Mouse (Mus musculus): Measurements from ENCODE around the gene Xndc1. TPM values are rescaled to one million over a fixed set of nuclear protein-coding genes. Genes with fewer than 3 reads are reported as not detected.
A peak's percentile ranks its signal among the peaks of the same experiment; 100 is the strongest.

Gene Xndc1
- polyA plus RNA-seq, 1 experiment = 6.1 TPM

- no peak overlapping the region for H3K4me2 ChIP-seq (ENCODE audit: low read depth)
- no peaks in the 10 kb centered on the region for H3K27me3 ChIP-seq (ENCODE audit: control insufficient read depth, insufficient read depth, insufficient read length)
- TF ChIP-seq POLR2AphosphoS2 (IDR thresholded peaks at IDR 0.05; ENCODE audit: insufficient read length, low read depth) = no peak
- TF ChIP-seq CEBPB (IDR thresholded peaks at IDR 0.05; ENCODE audit: insufficient read depth, poor library complexity, severe bottlenecking) = no peak
- no peak for TF ChIP-seq USF1 (IDR thresholded peaks at IDR 0.05; ENCODE audit: low read depth)
- no peak for TF ChIP-seq E2F4 (IDR thresholded peaks at IDR 0.05; ENCODE audit: insufficient read depth)
- no peak for TF ChIP-seq MYOD1 (IDR thresholded peaks at IDR 0.05; ENCODE audit: control insufficient read depth in 1 of 3, insufficient read length in 2 of 3, low read depth in 2 of 3)
- no peak for TF ChIP-seq SRF (IDR thresholded peaks at IDR 0.05; ENCODE audit: control insufficient read depth, insufficient read length, low read depth)
- no peak for TF ChIP-seq POLR2A (IDR thresholded peaks at IDR 0.05; ENCODE audit: insufficient read length, low read depth)
- H3ac ChIP-seq (ENCODE audit: control insufficient read depth, insufficient read length) = no peak overlapping the region
- H3K79me2 ChIP-seq (ENCODE audit: control insufficient read depth, insufficient read depth) = no peaks in the 10 kb centered on the region
- no peak overlapping the region for H3K4me3 ChIP-seq
- peaks cover 5% of the 10 kb centered on the region for H3K36me3 ChIP-seq (ENCODE audit: control insufficient read depth, insufficient read depth)
Measured at GRCm38 (mm10) chr7:102084041-102084696, 18.9 kb downstream of the Xndc1 start.

GRCm38 (mm10) chr7:102087336-102087735 lies 22.0 kb downstream of the Xndc1 start:
- H3K79me2 ChIP-seq (ENCODE audit: control insufficient read depth, insufficient read depth) = no peaks in the 10 kb centered on the region
- no peaks in the 10 kb centered on the region for H3K27me3 ChIP-seq (ENCODE audit: control insufficient read depth, insufficient read depth, insufficient read length)
- no peaks in the 10 kb centered on the region for H3K36me3 ChIP-seq (ENCODE audit: control insufficient read depth, insufficient read depth)
- no peak overlapping the region for H3K4me2 ChIP-seq (ENCODE audit: low read depth)
- H3K4me3 ChIP-seq = no peak overlapping the region
- H3ac ChIP-seq (ENCODE audit: control insufficient read depth, insufficient read length) = no peak overlapping the region
- TF ChIP-seq MYOD1 (IDR thresholded peaks at IDR 0.05; ENCODE audit: control insufficient read depth in 1 of 3, insufficient read length in 2 of 3, low read depth in 2 of 3) = no peak
- TF ChIP-seq USF1 (IDR thresholded peaks at IDR 0.05; ENCODE audit: low read depth) = no peak
- TF ChIP-seq REST (IDR thresholded peaks at IDR 0.05; ENCODE audit: insufficient read depth, insufficient read length) = no peak
- no peak for TF ChIP-seq MYOG (IDR thresholded peaks at IDR 0.05; ENCODE audit: control insufficient read depth in 1 of 3, insufficient read depth in 1 of 3, insufficient read length in 2 of 3, low read depth in 2 of 3)
- TF ChIP-seq E2F4 (IDR thresholded peaks at IDR 0.05; ENCODE audit: insufficient read depth) = no peak
- TF ChIP-seq TCF12 (IDR thresholded peaks at IDR 0.05; ENCODE audit: insufficient read depth, poor library complexity, severe bottlenecking) = no peak
- no peak for TF ChIP-seq POLR2A (IDR thresholded peaks at IDR 0.05; ENCODE audit: insufficient read length, low read depth)
- TF ChIP-seq POLR2AphosphoS2 (IDR thresholded peaks at IDR 0.05; ENCODE audit: insufficient read length, low read depth) = no peak
- TF ChIP-seq TCF3 (IDR thresholded peaks at IDR 0.05; ENCODE audit: insufficient read length, low read depth) = no peak

GRCm38 (mm10) chr7:102099760-102100661 lies 34.7 kb downstream of the Xndc1 start:
- peak overlapping the region; percentile 68 for H3K4me2 ChIP-seq (ENCODE audit: low read depth)
- no peaks in the 10 kb centered on the region for H3K79me2 ChIP-seq (ENCODE audit: control insufficient read depth, insufficient read depth)
- H3K27me3 ChIP-seq (ENCODE audit: control insufficient read depth, insufficient read depth, insufficient read length) = peaks cover 8% of the 10 kb centered on the region
- H3K4me3 ChIP-seq = peak overlapping the region; percentile 12
- H3ac ChIP-seq (ENCODE audit: control insufficient read depth, insufficient read length) = no peak overlapping the region
- TF ChIP-seq CEBPB (IDR thresholded peaks at IDR 0.05; ENCODE audit: insufficient read depth, poor library complexity, severe bottlenecking) (no peak), TCF12 (IDR thresholded peaks at IDR 0.05; ENCODE audit: insufficient read depth, poor library complexity, severe bottlenecking) (peak; percentile 19), POLR2AphosphoS2 (IDR thresholded peaks at IDR 0.05; ENCODE audit: insufficient read length, low read depth) (no peak), POLR2A (IDR thresholded peaks at IDR 0.05; ENCODE audit: insufficient read length, low read depth) (no peak), MYOD1 (IDR thresholded peaks at IDR 0.05; ENCODE audit: control insufficient read depth in 1 of 3, insufficient read length in 2 of 3, low read depth in 2 of 3) (peak in 2 of 3 experiments; percentile 28 to 47), MYOG (IDR thresholded peaks at IDR 0.05; ENCODE audit: control insufficient read depth in 1 of 3, insufficient read depth in 1 of 3, insufficient read length in 2 of 3, low read depth in 2 of 3) (peak in 2 of 3 experiments; percentile 54 to 75)
- H3K36me3 ChIP-seq (ENCODE audit: control insufficient read depth, insufficient read depth) = no peaks in the 10 kb centered on the region

DNA sequence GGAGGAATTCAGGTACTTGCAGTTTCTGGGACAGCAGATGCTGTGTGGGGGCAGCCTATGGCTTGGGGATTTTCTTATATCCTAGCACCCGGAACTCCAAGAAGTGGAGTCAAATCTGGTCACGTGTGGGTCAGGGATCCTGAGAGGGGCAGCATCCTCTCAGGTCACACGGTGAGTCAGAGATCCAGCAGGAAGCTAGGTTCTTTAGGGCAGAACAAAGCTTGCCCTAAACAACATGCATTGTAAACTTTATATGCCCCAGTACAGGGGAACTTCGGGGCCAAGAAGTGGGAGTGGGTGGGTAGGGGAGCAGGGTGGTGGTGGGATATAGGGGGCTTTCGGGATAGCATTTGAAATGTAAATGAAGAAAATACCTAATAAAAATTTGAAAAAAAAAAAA lies 35.6 kb downstream of the Xndc1 start:
- no peak overlapping the region for H3K4me3 ChIP-seq
- H3K27me3 ChIP-seq (ENCODE audit: control insufficient read depth, insufficient read depth, insufficient read length) = peaks cover 8% of the 10 kb centered on the region
- no peaks in the 10 kb centered on the region for H3K79me2 ChIP-seq (ENCODE audit: control insufficient read depth, insufficient read depth)
- no peaks in the 10 kb centered on the region for H3K36me3 ChIP-seq (ENCODE audit: control insufficient read depth, insufficient read depth)
- peak; percentile 13 for TF ChIP-seq USF1 (IDR thresholded peaks at IDR 0.05; ENCODE audit: low read depth)
- TF ChIP-seq E2F4 (IDR thresholded peaks at IDR 0.05; ENCODE audit: insufficient read depth) = no peak
- H3ac ChIP-seq (ENCODE audit: control insufficient read depth, insufficient read length) = no peak overlapping the region
- peak overlapping the region; percentile 68 for H3K4me2 ChIP-seq (ENCODE audit: low read depth)

DNA sequence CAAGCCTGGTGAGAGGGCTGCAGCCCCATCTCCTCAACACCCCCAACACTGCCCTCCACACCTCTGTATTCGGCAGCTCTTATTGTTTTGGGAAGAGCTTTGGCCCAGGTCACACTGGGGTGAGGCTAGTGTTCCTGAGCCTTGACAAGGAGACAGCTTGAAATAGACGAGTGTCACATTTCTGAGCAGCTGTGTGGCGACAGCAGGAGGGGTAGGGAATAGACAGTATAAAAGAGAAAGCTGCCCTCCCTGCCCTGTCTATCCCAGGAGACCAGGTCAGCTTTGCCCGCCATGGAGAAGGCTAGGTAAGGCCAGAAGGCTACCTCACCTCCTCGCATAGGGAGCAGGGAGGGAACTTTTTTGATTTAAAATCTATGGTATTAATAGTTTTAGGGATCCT lies 36.2 kb downstream of the Xndc1 start, which contains the start of gene Art1:
TSS of gene Art1 (plus strand) at position 257 of the 400 bp plus-strand sequence.
- Histone ChIP-seq H3K4me3 (peak within 1 kb of the TSS; percentile 23), H3K4me2 (ENCODE audit: low read depth) (peak within 1 kb of the TSS; percentile 68), H3K79me2 (ENCODE audit: control insufficient read depth, insufficient read depth) (no peaks in the 10 kb centered on the region), H3K27me3 (ENCODE audit: control insufficient read depth, insufficient read depth, insufficient read length) (peaks cover 8% of the 10 kb centered on the region), H3ac (ENCODE audit: control insufficient read depth, insufficient read length) (no peak within 1 kb of the TSS), H3K36me3 (ENCODE audit: control insufficient read depth, insufficient read depth) (no peaks in the 10 kb centered on the region)
- TF ChIP-seq POLR2A (IDR thresholded peaks at IDR 0.05; ENCODE audit: insufficient read length, low read depth) = peak; percentile 71
- TF ChIP-seq TCF12 (IDR thresholded peaks at IDR 0.05; ENCODE audit: insufficient read depth, poor library complexity, severe bottlenecking) = no peak
- TF ChIP-seq MAX (IDR thresholded peaks at IDR 0.05; ENCODE audit: low read depth) = no peak
- no peak for TF ChIP-seq SRF (IDR thresholded peaks at IDR 0.05; ENCODE audit: control insufficient read depth, insufficient read length, low read depth)
- no peak for TF ChIP-seq USF1 (IDR thresholded peaks at IDR 0.05; ENCODE audit: low read depth)
- TF ChIP-seq E2F4 (IDR thresholded peaks at IDR 0.05; ENCODE audit: insufficient read depth) = no peak
- peak; percentile 74 for TF ChIP-seq POLR2AphosphoS2 (IDR thresholded peaks at IDR 0.05; ENCODE audit: insufficient read length, low read depth)
- TF ChIP-seq MYOD1 (IDR thresholded peaks at IDR 0.05; ENCODE audit: control insufficient read depth in 1 of 3, insufficient read length in 2 of 3, low read depth in 2 of 3) = peak in 2 of 3 experiments; percentile 54 to 77
- TF ChIP-seq MYOG (IDR thresholded peaks at IDR 0.05; ENCODE audit: control insufficient read depth in 1 of 3, insufficient read depth in 1 of 3, insufficient read length in 2 of 3, low read depth in 2 of 3) = peak in 2 of 3 experiments; percentile 72 to 76
- no peak for TF ChIP-seq CEBPB (IDR thresholded peaks at IDR 0.05; ENCODE audit: insufficient read depth, poor library complexity, severe bottlenecking)
- TF ChIP-seq TCF3 (IDR thresholded peaks at IDR 0.05; ENCODE audit: insufficient read length, low read depth) = no peak
- TF ChIP-seq REST (IDR thresholded peaks at IDR 0.05; ENCODE audit: insufficient read depth, insufficient read length) = no peak
